Mouse (Mus musculus) heart, postnatal 10 days (tissue): ENCODE measurements around the gene Tmem167b. TPM values are rescaled to one million over a fixed set of nuclear protein-coding genes. Genes with fewer than 3 reads are reported as not detected.
A peak's percentile ranks its signal among the peaks of the same experiment; 100 is the strongest.

ENCODE experiments used
- DNase-seq, 2 experiments: peaks; one replicate each; pipeline ENCODE4 v3.0.0; 2021
- intact Hi-C: fragments of 180-260 bp; cut with DNase I; formaldehyde crosslinking; loops from one replicate; pipeline ENCODE4 v1.15.1; 2025
- microRNA-seq, 2 experiments: library from miRNA; unstranded; fragments of <30 nt; microRNA quantifications; one replicate each; pipeline ENCODE4 v1.2.0; 2022
- total RNA-seq, 2 experiments: library from RNA; stranded (reverse); gene quantifications; 2 replicates each; pipeline ENCODE4 v1.2.3; 2021

The Tmem167b gene
- total RNA-seq, 2 experiments from 2014 or later: 31.3 to 32.7 TPM

- no peak for DNase-seq
- intact Hi-C loops: no loop called here
Measured at GRCm38 (mm10) chr3:108542299-108542698, 20.0 kb downstream of the Tmem167b start.

DNA sequence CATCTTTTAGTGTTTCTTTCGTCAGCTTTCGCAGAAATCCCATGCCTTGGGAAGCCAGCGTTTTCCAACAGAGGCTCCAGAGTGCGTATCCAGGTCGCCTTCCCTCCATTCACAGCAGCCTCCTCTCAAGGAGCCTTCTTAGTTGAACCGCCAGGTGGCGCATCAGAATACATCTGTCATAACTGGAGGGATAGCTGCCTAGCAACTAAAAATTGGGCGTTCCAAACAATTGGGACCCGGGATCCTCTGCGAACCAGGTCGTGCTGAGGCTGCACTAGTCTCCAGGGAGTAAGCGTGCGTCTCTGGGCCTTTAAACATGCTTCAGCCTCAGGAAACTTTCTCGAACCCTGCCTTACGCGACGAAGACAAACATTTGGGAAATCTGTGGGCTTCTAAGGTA, 25.0 kb downstream of the Tmem167b start:
- intact Hi-C loops: no loop called here
- DNase-seq: peak; percentile 87 to 91

DNA sequence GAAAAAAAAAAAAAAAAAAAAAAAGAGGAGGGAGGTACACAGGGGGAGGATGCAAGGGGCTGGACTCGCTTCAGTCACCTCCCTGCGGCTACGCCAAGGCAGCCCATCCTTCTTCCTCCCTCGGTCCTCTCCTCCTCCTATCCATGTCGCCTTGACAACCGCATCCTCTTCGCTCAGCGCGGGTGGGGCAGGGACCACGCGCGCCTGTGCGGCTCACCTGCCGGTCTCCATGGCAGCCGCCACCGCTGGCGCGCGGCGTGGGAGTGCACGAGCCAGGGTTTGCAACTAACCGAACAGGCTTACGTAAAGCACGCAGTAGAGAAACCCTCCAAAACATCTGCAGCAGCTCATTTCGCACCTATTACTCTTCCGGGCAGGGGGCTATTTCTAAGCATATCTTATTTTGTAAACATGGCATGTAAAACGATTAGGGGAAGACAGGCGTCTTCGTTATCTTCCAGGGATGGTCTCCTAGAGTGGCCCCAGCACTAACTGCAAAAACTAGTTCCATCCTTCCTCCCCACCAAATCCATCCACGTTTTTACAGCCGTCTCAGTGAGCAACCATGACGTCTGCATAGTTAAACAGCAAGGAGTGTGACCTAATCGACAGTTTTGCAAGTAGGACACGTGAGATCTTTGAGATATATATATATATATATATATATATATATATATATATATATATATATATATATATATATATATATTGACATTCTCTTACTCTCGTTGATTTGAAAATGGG, 25.6 kb downstream of the Tmem167b start, which contains the start of gene 5330417C22Rik:
Gene 5330417C22Rik (minus strand): TSS at position 20 of the 744 bp plus-strand sequence.
- intact Hi-C loops: no loop called here
- DNase-seq: peak; percentile 18 to 25

- intact Hi-C loops: no loop called here
- DNase-seq: peak in 1 of 2 experiments; percentile 15
Measured at GRCm38 (mm10) chr3:108535896-108536516, 26.3 kb downstream of the Tmem167b start.

GRCm38 (mm10) chr3:108533951-108534350, 28.3 kb downstream of the Tmem167b start, which contains the start of gene 1700013F07Rik:
1700013F07Rik (plus strand) TSS chr3:108534150.
- intact Hi-C loops: no loop called here
- DNase-seq: no peak

GRCm38 (mm10) chr3:108533114-108533885, 29.0 kb downstream of the Tmem167b start:
- intact Hi-C loops: no loop called here

GRCm38 (mm10) chr3:108528489-108528888, 33.8 kb downstream of the Tmem167b start:
- intact Hi-C loops: no loop called here
- DNase-seq: no peak

More at GRCm38 (mm10) chr3:108533114-108533885, 29.0 kb downstream of the Tmem167b start:
- peak; percentile 33 to 54 for DNase-seq

DNA sequence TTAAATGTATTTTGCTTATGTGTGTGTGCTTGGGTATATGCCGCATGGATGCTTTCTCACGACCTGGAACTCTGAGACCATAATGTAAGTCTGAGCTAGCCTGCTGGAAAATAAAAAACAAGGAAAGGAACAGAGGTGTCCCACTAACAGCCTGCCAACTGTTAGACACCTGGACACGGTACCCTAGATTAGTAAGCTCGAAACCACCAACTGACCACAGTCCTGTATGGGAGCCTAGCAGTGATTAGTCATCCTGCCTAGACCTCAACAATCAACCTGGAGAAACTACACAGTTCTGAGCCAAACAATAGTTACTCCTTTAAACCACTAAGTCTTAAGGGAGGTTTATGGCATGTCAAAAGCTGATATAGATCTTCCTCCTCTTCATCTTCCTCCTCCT, 38.9 kb downstream of the Tmem167b start:
- no peak for DNase-seq
- intact Hi-C loops: no loop called here

DNA sequence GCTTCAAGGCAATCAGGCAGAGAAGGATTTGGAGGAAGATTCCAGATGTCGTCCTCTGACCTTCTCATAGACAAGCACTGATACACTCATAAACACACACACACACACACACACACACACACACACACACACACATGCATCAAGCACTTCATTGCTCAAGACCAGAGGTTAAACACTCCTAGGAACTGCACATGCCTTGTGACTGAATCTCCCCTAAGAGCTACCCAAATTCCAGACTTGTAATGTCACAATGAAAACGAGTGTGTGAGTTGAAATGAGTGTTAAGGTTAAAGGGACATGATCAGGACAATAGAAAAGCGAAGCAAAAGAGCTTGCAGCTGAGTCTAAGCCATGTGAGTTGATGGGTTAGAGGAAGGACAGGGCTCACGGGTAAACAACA, 44.0 kb downstream of the Tmem167b start:
- no peak for DNase-seq
- intact Hi-C loops: no loop called here

- intact Hi-C loops: no loop called here
- no peak for DNase-seq
Measured at GRCm38 (mm10) chr3:108513465-108513864, 48.8 kb downstream of the Tmem167b start.

DNA sequence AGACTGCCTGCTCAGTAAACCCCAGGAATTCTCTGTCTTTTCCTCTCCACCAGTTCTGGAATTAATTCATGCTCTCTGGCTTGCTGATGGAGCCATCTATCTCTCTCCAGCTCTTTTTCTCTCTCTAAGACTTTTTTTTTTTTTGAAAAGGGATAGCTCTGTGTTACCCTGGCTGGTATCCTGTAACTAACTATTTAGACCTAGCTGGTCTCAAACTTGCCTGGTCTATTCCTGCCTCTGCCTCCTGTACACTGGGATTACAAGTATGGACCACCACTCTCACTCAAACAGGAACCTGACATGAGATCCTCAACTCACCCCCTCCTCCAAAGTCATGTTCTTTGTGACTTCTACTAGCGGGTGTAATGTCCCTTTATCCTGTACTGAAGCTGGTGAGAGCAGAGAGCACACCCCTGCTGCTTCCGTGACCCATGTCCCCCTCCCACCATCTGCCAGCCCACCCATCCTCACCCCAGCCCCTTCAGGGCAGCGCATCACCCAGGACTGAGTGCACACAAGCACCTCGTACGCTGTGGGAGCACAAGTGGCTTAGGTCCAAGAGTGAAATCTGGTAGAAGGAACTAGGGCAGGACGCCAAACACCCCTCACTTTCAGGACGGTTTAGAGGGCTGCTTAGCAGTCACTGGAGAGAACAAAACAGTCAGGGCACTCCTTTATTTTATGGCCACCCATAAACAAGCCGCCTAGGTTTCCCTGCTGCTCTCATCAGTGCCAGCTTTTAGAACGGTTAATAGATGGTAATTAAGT, 51.4 kb downstream of the Tmem167b start:
- intact Hi-C loops: no loop called here
- no peak for DNase-seq

GRCm38 (mm10) chr3:108510156-108510555, 52.1 kb downstream of the Tmem167b start:
- intact Hi-C loops: no loop called here
- no peak for DNase-seq

DNA sequence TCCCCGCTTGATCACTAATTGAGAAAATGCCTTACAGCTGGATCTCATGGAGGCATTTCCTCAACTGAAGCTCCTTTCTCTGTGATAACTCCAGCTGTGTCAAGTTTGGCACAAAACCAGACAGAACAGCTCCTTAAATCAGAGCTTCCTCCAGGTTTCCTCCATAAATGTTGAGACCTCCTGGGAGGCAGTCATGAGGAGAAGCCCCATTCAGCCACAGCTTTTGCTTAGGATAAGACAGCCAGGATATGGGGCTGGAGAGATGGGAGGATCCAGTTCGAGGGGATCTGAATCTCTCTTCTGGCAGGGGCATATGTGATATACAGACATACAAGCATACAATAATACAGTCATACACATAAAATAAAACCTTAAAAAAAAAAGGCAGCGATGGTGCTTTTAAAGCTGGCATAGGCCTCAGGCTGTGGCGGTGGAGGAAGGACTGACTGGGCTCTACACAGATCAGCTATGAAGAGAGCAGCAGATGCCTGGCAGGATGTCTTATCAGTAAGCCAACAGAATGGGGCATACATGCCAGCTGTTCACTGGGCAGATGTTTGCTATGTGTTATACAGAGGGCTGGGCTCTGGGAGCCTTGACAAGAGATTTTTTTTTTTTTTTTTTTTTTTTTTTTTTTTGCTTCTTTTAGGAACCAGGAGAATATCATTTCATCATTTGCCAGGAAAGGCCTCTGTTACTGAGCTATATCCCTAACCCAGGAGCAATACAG, 53.4 kb downstream of the Tmem167b start:
- intact Hi-C loops: no loop called here
- DNase-seq: no peak

Small RNA genes lying within 50 kb of the gene (microRNA-seq; reads per million reads assigned to microRNA genes)
- gene Gm22860: 0 reads per million in 2 experiments

Other genes with a start within 250 kb of the Tmem167b start
- gene Mybphl, start 197.6 kb downstream of the Tmem167b start, total RNA-seq: 10 to 100 TPM; 18.1 to 41.9 TPM
- 1 to 10 TPM; 2.9 to 4.1 TPM for gene Psrc1, start 178.6 kb downstream of the Tmem167b start, total RNA-seq
- 1 to 10 TPM; 7.4 to 7.6 TPM for gene Celsr2, start 146.9 kb downstream of the Tmem167b start, total RNA-seq
- 10 to 100 TPM; 97.1 to 97.8 TPM for gene Sars, start 117.3 kb downstream of the Tmem167b start, total RNA-seq
- not detected for gene 1700013F07Rik, start 28.3 kb downstream of the Tmem167b start, total RNA-seq
- gene 5330417C22Rik, start 25.9 kb downstream of the Tmem167b start, total RNA-seq: under 1 TPM; 0.17 to 0.60 TPM
- gene Taf13, start 9.2 kb upstream of the Tmem167b start, total RNA-seq: 10 to 100 TPM; 17.2 to 20.7 TPM
- gene Wdr47, start 28.8 kb upstream of the Tmem167b start, total RNA-seq: 1 to 10 TPM; 8.4 to 8.7 TPM
- 10 to 100 TPM; 31.6 to 35.8 TPM for gene Clcc1, start 91.4 kb upstream of the Tmem167b start, total RNA-seq
- 1 to 10 TPM; 8.0 to 8.8 TPM for gene Gpsm2, start 159.8 kb upstream of the Tmem167b start, total RNA-seq
- under 1 TPM in 1 of 2 experiments, not detected in 1; 0.12 TPM for gene Aknad1, start 177.2 kb upstream of the Tmem167b start, total RNA-seq